Mouse (Mus musculus): ENCODE measurements around the gene Olfr1410. TPM values are rescaled to one million over a fixed set of nuclear protein-coding genes. Genes with fewer than 3 reads are reported as not detected.

The Olfr1410 gene
- polyA plus RNA-seq (2014; fragmentation: Nextera tagmentation; extraction: Ambion mirVana): not detected in 2 replicates

- Histone ChIP-seq H3K36me3 (ENCODE audit: insufficient read depth) (no peaks in the 10 kb centered on the region), H3K9ac (no peak within 1 kb of the TSS), H3K9me3 (ENCODE audit: low read depth, low read length) (no peaks in the 10 kb centered on the region), H3K4me2 (no peak within 1 kb of the TSS), H3K4me3 (ENCODE audit: low read depth, low read length) (no peak within 1 kb of the TSS), H3K27me3 (ENCODE audit: insufficient read depth, low read length) (no peaks in the 10 kb centered on the region), H3K4me1 (ENCODE audit: insufficient read depth) (no peaks in the 10 kb centered on the region), H3K27ac (ENCODE audit: low read depth) (no peak within 1 kb of the TSS)
- no peak for TF ChIP-seq CTCF (IDR thresholded peaks at IDR 0.05; ENCODE audit: low read depth)
- WGBS: 81% methylated on average over 1 of the region's 1 CpGs
- DNase-seq: no peak
- ATAC-seq (ENCODE audit: insufficient read depth): no peak
Measured at GRCm38 (mm10) chr1:92605482-92605881, at the start of gene Olfr1410. Gene Olfr1410 (plus strand): TSS chr1:92605782.

- ATAC-seq (ENCODE audit: insufficient read depth) (no peak), DNase-seq (no peak)
- no peak within 1 kb of the TSS for H3K9ac ChIP-seq
- no peak within 1 kb of the TSS for H3K4me2 ChIP-seq
- no peaks in the 10 kb centered on the region for H3K4me1 ChIP-seq (ENCODE audit: insufficient read depth)
- no peak within 1 kb of the TSS for H3K27ac ChIP-seq (ENCODE audit: low read depth)
- 73% methylated on average over 3 of the region's 3 CpGs for whole genome bisulfite sequencing
- H3K4me3 ChIP-seq (ENCODE audit: low read depth, low read length): no peak within 1 kb of the TSS
- H3K36me3 ChIP-seq (ENCODE audit: insufficient read depth): no peaks in the 10 kb centered on the region
- no peaks in the 10 kb centered on the region for H3K27me3 ChIP-seq (ENCODE audit: insufficient read depth, low read length)
- no peaks in the 10 kb centered on the region for H3K9me3 ChIP-seq (ENCODE audit: low read depth, low read length)
- TF ChIP-seq CTCF (IDR thresholded peaks at IDR 0.05; ENCODE audit: low read depth): no peak
Measured at GRCm38 (mm10) chr1:92571022-92571421, 34.6 kb upstream of the Olfr1410 start, which contains the start of gene Olfr1413. Gene Olfr1413 (plus strand): TSS chr1:92571322.

GRCm38 (mm10) chr1:92585479-92585878, 20.1 kb upstream of the Olfr1410 start, which contains the start of gene Olfr1412:
Gene Olfr1412 (plus strand): TSS chr1:92585779.
- Histone ChIP-seq H3K4me3 (ENCODE audit: low read depth, low read length) (no peak within 1 kb of the TSS), H3K9ac (no peak within 1 kb of the TSS), H3K27ac (ENCODE audit: low read depth) (no peak within 1 kb of the TSS), H3K4me1 (ENCODE audit: insufficient read depth) (no peaks in the 10 kb centered on the region), H3K27me3 (ENCODE audit: insufficient read depth, low read length) (no peaks in the 10 kb centered on the region), H3K4me2 (no peak within 1 kb of the TSS), H3K9me3 (ENCODE audit: low read depth, low read length) (no peaks in the 10 kb centered on the region), H3K36me3 (ENCODE audit: insufficient read depth) (no peaks in the 10 kb centered on the region)
- WGBS: 78% methylated on average over 2 of the region's 2 CpGs
- TF ChIP-seq CTCF (IDR thresholded peaks at IDR 0.05; ENCODE audit: low read depth): no peak
- ATAC-seq (ENCODE audit: insufficient read depth) (no peak), DNase-seq (no peak)

DNA sequence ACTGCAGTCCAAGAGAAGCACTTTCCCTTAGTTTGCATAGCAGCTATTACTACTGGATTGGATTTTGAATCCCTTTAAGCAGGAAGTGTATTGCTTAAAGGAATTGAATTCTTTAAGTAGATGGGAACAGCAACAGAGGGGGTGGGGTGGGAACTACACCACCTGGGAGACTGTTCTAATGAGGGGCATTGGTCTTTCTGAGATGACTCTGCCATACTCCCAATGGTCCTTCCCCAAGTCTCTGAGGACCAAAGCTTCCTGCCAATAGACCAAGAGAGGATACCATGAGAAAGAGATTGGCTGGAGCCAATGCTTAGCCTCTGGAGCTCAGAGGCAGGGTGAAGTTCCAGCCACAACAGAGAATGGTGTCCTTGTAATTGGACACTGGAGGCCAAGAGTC, 11.5 kb upstream of the Olfr1410 start, which contains the start of gene Olfr1411:
TSS of gene Olfr1411 (plus strand) at position 301 of the 400 bp plus-strand sequence.
- H3K4me3 ChIP-seq (ENCODE audit: low read depth, low read length): no peak within 1 kb of the TSS
- no peaks in the 10 kb centered on the region for H3K27me3 ChIP-seq (ENCODE audit: insufficient read depth, low read length)
- no peaks in the 10 kb centered on the region for H3K9me3 ChIP-seq (ENCODE audit: low read depth, low read length)
- H3K36me3 ChIP-seq (ENCODE audit: insufficient read depth): no peaks in the 10 kb centered on the region
- no peak within 1 kb of the TSS for H3K9ac ChIP-seq
- DNase-seq (no peak), ATAC-seq (ENCODE audit: insufficient read depth) (no peak)
- H3K4me1 ChIP-seq (ENCODE audit: insufficient read depth): no peaks in the 10 kb centered on the region
- no peak within 1 kb of the TSS for H3K27ac ChIP-seq (ENCODE audit: low read depth)
- no peak for TF ChIP-seq CTCF (IDR thresholded peaks at IDR 0.05; ENCODE audit: low read depth)
- no peak within 1 kb of the TSS for H3K4me2 ChIP-seq

DNA sequence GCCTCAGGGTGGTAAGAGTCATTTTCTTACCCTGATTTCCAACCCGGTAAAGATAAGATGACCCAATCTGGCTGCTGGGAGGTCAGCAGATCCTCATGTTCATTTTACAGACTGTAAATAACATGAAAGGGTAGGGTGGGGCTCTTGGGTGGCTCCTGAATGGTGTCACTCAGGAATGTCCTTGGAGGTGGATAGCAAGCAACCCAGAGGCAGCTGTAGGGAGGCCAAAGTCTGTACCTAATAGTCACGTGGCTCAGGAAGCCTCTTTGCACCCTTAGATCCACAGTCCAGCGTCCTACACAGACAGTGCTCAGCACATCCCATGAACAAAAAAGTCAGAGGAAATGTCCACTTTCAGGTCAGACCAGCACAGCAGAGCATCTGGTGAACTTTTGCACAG, 9.6 kb upstream of the Olfr1410 start:
- Histone ChIP-seq H3K4me1 (ENCODE audit: insufficient read depth) (no peaks in the 10 kb centered on the region), H3K36me3 (ENCODE audit: insufficient read depth) (no peaks in the 10 kb centered on the region), H3K9ac (no peak overlapping the region), H3K27ac (ENCODE audit: low read depth) (no peak overlapping the region), H3K9me3 (ENCODE audit: low read depth, low read length) (no peaks in the 10 kb centered on the region), H3K27me3 (ENCODE audit: insufficient read depth, low read length) (no peaks in the 10 kb centered on the region), H3K4me3 (ENCODE audit: low read depth, low read length) (no peak overlapping the region), H3K4me2 (no peak overlapping the region)
- TF ChIP-seq CTCF (IDR thresholded peaks at IDR 0.05; ENCODE audit: low read depth): no peak
- 65% methylated on average over 3 of the region's 3 CpGs for WGBS
- ATAC-seq (ENCODE audit: insufficient read depth): no peak
- DNase-seq: no peak

- ATAC-seq (ENCODE audit: insufficient read depth): no peak
- TF ChIP-seq CTCF (IDR thresholded peaks at IDR 0.05; ENCODE audit: low read depth): no peak
Measured at GRCm38 (mm10) chr1:92607711-92608110, 2.1 kb downstream of the Olfr1410 start.

GRCm38 (mm10) chr1:92611008-92611407, 5.4 kb downstream of the Olfr1410 start:
- no peaks in the 10 kb centered on the region for H3K4me1 ChIP-seq (ENCODE audit: insufficient read depth)
- H3K4me2 ChIP-seq: no peak overlapping the region
- no peak overlapping the region for H3K27ac ChIP-seq (ENCODE audit: low read depth)
- H3K36me3 ChIP-seq (ENCODE audit: insufficient read depth): no peaks in the 10 kb centered on the region
- DNase-seq (peak; percentile 72), ATAC-seq (ENCODE audit: insufficient read depth) (no peak)
- no peak overlapping the region for H3K4me3 ChIP-seq (ENCODE audit: low read depth, low read length)
- H3K9me3 ChIP-seq (ENCODE audit: low read depth, low read length): no peaks in the 10 kb centered on the region
- H3K27me3 ChIP-seq (ENCODE audit: insufficient read depth, low read length): no peaks in the 10 kb centered on the region
- no peak overlapping the region for H3K9ac ChIP-seq
- TF ChIP-seq CTCF (IDR thresholded peaks at IDR 0.05; ENCODE audit: low read depth): peak; percentile 80
- 2% methylated on average over 5 of the region's 5 CpGs for WGBS

More at GRCm38 (mm10) chr1:92607711-92608110, 2.1 kb downstream of the Olfr1410 start:
- H3K36me3 ChIP-seq (ENCODE audit: insufficient read depth): no peaks in the 10 kb centered on the region
- 70% methylated on average over 4 of the region's 4 CpGs for WGBS
- H3K9ac ChIP-seq: no peak overlapping the region
- no peak overlapping the region for H3K4me2 ChIP-seq
- no peak for DNase-seq
- H3K4me3 ChIP-seq (ENCODE audit: low read depth, low read length): no peak overlapping the region
- no peaks in the 10 kb centered on the region for H3K9me3 ChIP-seq (ENCODE audit: low read depth, low read length)
- no peaks in the 10 kb centered on the region for H3K4me1 ChIP-seq (ENCODE audit: insufficient read depth)
- H3K27me3 ChIP-seq (ENCODE audit: insufficient read depth, low read length): no peaks in the 10 kb centered on the region
- H3K27ac ChIP-seq (ENCODE audit: low read depth): no peak overlapping the region

DNA sequence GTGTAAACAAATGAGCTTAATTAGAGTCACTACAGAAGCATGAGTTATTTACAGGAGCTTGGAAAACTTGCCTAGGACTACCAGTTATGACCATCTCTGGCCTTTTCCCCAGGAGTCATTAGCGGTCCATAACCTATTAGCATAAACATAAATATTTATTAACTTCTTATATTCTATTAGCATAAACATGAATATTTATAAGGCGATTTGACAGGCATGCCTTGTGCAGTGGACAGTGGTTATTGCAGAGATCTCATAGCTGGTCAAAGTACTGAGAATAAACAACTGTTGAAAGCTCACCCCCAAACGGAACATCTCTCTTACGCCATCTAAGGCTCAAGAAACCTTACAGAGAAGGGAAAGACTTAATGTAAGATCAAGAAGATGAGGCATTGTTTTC, 7.6 kb downstream of the Olfr1410 start:
- Histone ChIP-seq H3K4me2 (no peak overlapping the region), H3K27ac (ENCODE audit: low read depth) (no peak overlapping the region), H3K9ac (no peak overlapping the region), H3K4me3 (ENCODE audit: low read depth, low read length) (no peak overlapping the region), H3K9me3 (ENCODE audit: low read depth, low read length) (no peaks in the 10 kb centered on the region), H3K36me3 (ENCODE audit: insufficient read depth) (no peaks in the 10 kb centered on the region), H3K4me1 (ENCODE audit: insufficient read depth) (no peaks in the 10 kb centered on the region), H3K27me3 (ENCODE audit: insufficient read depth, low read length) (no peaks in the 10 kb centered on the region)
- DNase-seq: no peak
- TF ChIP-seq CTCF (IDR thresholded peaks at IDR 0.05; ENCODE audit: low read depth): no peak
- no peak for ATAC-seq (ENCODE audit: insufficient read depth)
- 42% methylated on average over 4 of the region's 4 CpGs for WGBS

Data from lung, embryonic 14.5 days (tissue).